8 mouse cellular contexts compared by ENCODE assay signal in the genomic region with DNA sequence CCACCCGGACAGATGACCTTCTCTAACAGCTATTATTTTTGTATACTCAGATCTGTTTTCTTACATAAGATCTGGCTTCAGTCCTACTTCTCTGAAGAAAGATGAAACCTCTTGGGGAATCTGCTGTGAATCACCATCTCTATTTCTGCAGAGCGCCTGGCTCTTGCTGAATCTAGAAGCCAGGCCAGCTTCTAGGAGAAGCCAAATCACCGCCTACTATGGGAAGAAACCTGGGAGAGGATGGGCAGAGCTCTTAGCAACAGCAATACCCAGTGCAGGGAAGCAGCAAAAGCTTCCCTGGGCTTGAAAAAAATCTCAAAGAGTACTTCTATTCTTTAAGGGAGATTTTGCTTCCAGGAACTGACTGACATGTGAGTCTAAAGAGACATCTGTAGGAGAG.
A peak's percentile ranks its signal among the peaks of the same experiment; 100 is the strongest.
DNase-seq lines count a peak whose midpoint lies in the region; ATAC-seq lines count a peak whose summit lies in the region.

No protein-coding gene starts in this region.

- no peaks in the 10 kb centered on the region for H3K4me1 ChIP-seq in embryonic facial prominence, embryonic 14.5 days (ENCODE audit: control insufficient read depth, insufficient read depth, low read length)
- no peaks in the 10 kb centered on the region for H3K4me1 ChIP-seq in embryonic facial prominence, embryonic 10.5 days
- H3K4me1 ChIP-seq in stomach, embryonic 14.5 days (ENCODE audit: control insufficient read depth, insufficient read depth, low read length), result peaks cover 4% of the 10 kb centered on the region; the same call in 1 of the 2 replicates
- peaks cover 6% of the 10 kb centered on the region; the same call in 1 of the 2 replicates for H3K4me1 ChIP-seq in midbrain, embryonic 15.5 days

- H3K27me3 ChIP-seq in embryonic facial prominence, embryonic 14.5 days (replicated peaks; ENCODE audit: control insufficient read depth, insufficient read depth, low read length), result no peaks in the 10 kb centered on the region
- H3K27me3 ChIP-seq in embryonic facial prominence, embryonic 10.5 days (replicated peaks; ENCODE audit: low read depth, poor library complexity, severe bottlenecking), result no peaks in the 10 kb centered on the region
- no peaks in the 10 kb centered on the region for H3K27me3 ChIP-seq in stomach, embryonic 14.5 days (ENCODE audit: control insufficient read depth, insufficient read depth, low read length)
- H3K27me3 ChIP-seq in midbrain, embryonic 15.5 days (replicated peaks), result no peaks in the 10 kb centered on the region

- H3K9ac ChIP-seq in embryonic facial prominence, embryonic 14.5 days (ENCODE audit: low read depth, low read length), result no peak overlapping the region
- no peak overlapping the region for H3K9ac ChIP-seq in stomach, embryonic 14.5 days (replicated peaks; ENCODE audit: low read depth, low read length)
- no peak overlapping the region for H3K9ac ChIP-seq in midbrain, embryonic 15.5 days

- no peak overlapping the region for H3K27ac ChIP-seq in embryonic facial prominence, embryonic 14.5 days (replicated peaks; ENCODE audit: low read depth, low read length)
- H3K27ac ChIP-seq in embryonic facial prominence, embryonic 10.5 days (replicated peaks), result no peak overlapping the region
- H3K27ac ChIP-seq in stomach, embryonic 14.5 days (ENCODE audit: low read length), result peak overlapping the region; percentile 61
- no peak overlapping the region for H3K27ac ChIP-seq in midbrain, embryonic 15.5 days

- 45% methylated on average over 3 of the region's 3 CpGs for WGBS in embryonic facial prominence, embryonic 14.5 days
- 72% methylated on average over 3 of the region's 3 CpGs for WGBS in embryonic facial prominence, embryonic 10.5 days
- WGBS in stomach, embryonic 14.5 days, result 57% methylated on average over 3 of the region's 3 CpGs
- 77% methylated on average over 3 of the region's 3 CpGs for WGBS in midbrain, embryonic 15.5 days

- H3K9me3 ChIP-seq in embryonic facial prominence, embryonic 14.5 days (ENCODE audit: control insufficient read depth, low read length), result no peaks in the 10 kb centered on the region
- no peaks in the 10 kb centered on the region for H3K9me3 ChIP-seq in embryonic facial prominence, embryonic 10.5 days
- no peaks in the 10 kb centered on the region for H3K9me3 ChIP-seq in stomach, embryonic 14.5 days (ENCODE audit: control insufficient read depth, low read depth, low read length)
- H3K9me3 ChIP-seq in midbrain, embryonic 15.5 days, result no peaks in the 10 kb centered on the region

- no peaks in the 10 kb centered on the region for H3K36me3 ChIP-seq in embryonic facial prominence, embryonic 14.5 days (ENCODE audit: control insufficient read depth, insufficient read depth, low read length)
- no peaks in the 10 kb centered on the region for H3K36me3 ChIP-seq in embryonic facial prominence, embryonic 10.5 days (replicated peaks)
- H3K36me3 ChIP-seq in stomach, embryonic 14.5 days (ENCODE audit: control insufficient read depth, insufficient read depth, low read length), result no peaks in the 10 kb centered on the region
- H3K36me3 ChIP-seq in midbrain, embryonic 15.5 days (replicated peaks), result no peaks in the 10 kb centered on the region

- no peak overlapping the region for H3K4me3 ChIP-seq in embryonic facial prominence, embryonic 14.5 days (ENCODE audit: low read depth, low read length)
- H3K4me3 ChIP-seq in embryonic facial prominence, embryonic 10.5 days, result no peak overlapping the region
- no peak overlapping the region for H3K4me3 ChIP-seq in stomach, embryonic 14.5 days (ENCODE audit: low read depth, low read length)
- H3K4me3 ChIP-seq in midbrain, embryonic 15.5 days, result no peak overlapping the region

- DNase-seq in embryonic facial prominence, embryonic 14.5 days (ENCODE audit: low spot score), result peak; percentile 79
- no peak for DNase-seq in embryonic facial prominence, embryonic 10.5 days (ENCODE audit: low spot score)
- DNase-seq in Muller cell, postnatal 12 days (ENCODE audit: inconsistent ontology term), result peak; percentile 67
- DNase-seq in frontal cortex, postnatal 14 days (ENCODE audit: low spot score in 2 of 2), result peak; percentile 44 to 62
- DNase-seq in layer of hippocampus, postnatal 10 days (ENCODE audit: low spot score in 2 of 2), result peak; percentile 14 to 38
- DNase-seq in embryo, embryonic 10 days (ENCODE audit: low spot score), result no peak

- H3K4me2 ChIP-seq in embryonic facial prominence, embryonic 14.5 days (ENCODE audit: low read depth, low read length), result no peak overlapping the region
- no peak overlapping the region for H3K4me2 ChIP-seq in stomach, embryonic 14.5 days (replicated peaks; ENCODE audit: low read depth, low read length)
- H3K4me2 ChIP-seq in midbrain, embryonic 15.5 days, result no peak overlapping the region

- no peak for ATAC-seq in embryonic facial prominence, embryonic 14.5 days (ENCODE audit: low read depth)
- no peak for ATAC-seq in stomach, embryonic 14.5 days (ENCODE audit: insufficient number of reproducible peaks, insufficient read depth, low FRiP score, low read depth)
- ATAC-seq in midbrain, embryonic 15.5 days (replicated peaks), result no peak

Comparison
In these comparisons a context has a peak if more than half of its experiments do, and no peak if none do; other contexts are left out.
1. DNase-seq: peak in embryonic facial prominence, embryonic 14.5 days (single experiment), Muller cell, postnatal 12 days (single experiment), frontal cortex, postnatal 14 days (2 of 2) and layer of hippocampus, postnatal 10 days (2 of 2); none in embryonic facial prominence, embryonic 10.5 days (single experiment) and embryo, embryonic 10 days (single experiment).